Mouse (Mus musculus) hindbrain, postnatal 0 days (tissue): ENCODE data around the gene Aldh1l1. TPM values are rescaled to one million over a fixed set of nuclear protein-coding genes. Genes with fewer than 3 reads are reported as not detected.

Source experiments
- ATAC-seq: fragments of 200-750 bp; cut with Nextera tagmentation; 2 replicates; pipeline ENCODE4 v1.8.0; 2017; ENCODE audit warnings: mild to moderate bottlenecking, moderate TSS enrichment, moderate library complexity
- DNase-seq: peaks from one replicate; pipeline ENCODE4 v3.0.0-alpha.2; 2015; ENCODE audit warnings: low spot score
- H3K27ac ChIP-seq: fragments of 300-500 bp; sonication (generic); 2 replicates; pipeline ENCODE4 v1.5.1; 2014; ENCODE audit warnings: mild to moderate bottlenecking
- H3K27me3 ChIP-seq: fragments of 300-500 bp; sonication (generic); 2 replicates; pipeline ENCODE4 v1.6.1; 2014; ENCODE audit warnings: low read length, mixed read lengths; ENCODE audit not compliant: insufficient read depth
- H3K36me3 ChIP-seq: fragments of 300-500 bp; sonication (generic); 2 replicates; pipeline ENCODE4 v1.6.1; 2014; ENCODE audit warnings: low read length, mixed read lengths; ENCODE audit not compliant: insufficient read depth
- H3K4me1 ChIP-seq: fragments of 300-500 bp; sonication (generic); 2 replicates; pipeline ENCODE4 v1.6.1; 2014; ENCODE audit warnings: antibody characterized with exemption, low read length, mixed read lengths; ENCODE audit not compliant: insufficient read depth
- H3K4me2 ChIP-seq: fragments of 300-500 bp; sonication (generic); 2 replicates; pipeline ENCODE4 v1.6.1; 2014; ENCODE audit warnings: low read depth, mild to moderate bottlenecking, low read length, moderate library complexity, mixed read lengths
- H3K4me3 ChIP-seq: fragments of 300-500 bp; sonication (generic); 2 replicates; pipeline ENCODE4 v1.5.1; 2014; ENCODE audit warnings: low read length
- H3K9ac ChIP-seq: fragments of 300-500 bp; sonication (generic); replicated peaks from 2 replicates; pipeline ENCODE4 v1.6.1; 2014; ENCODE audit warnings: mild to moderate bottlenecking, low read length, moderate library complexity, mixed read lengths
- H3K9me3 ChIP-seq: fragments of 300-500 bp; sonication (generic); 2 replicates; pipeline ENCODE4 v1.6.1; 2016; ENCODE audit warnings: low read length, mixed read lengths
- CTCF ChIP-seq: IDR thresholded peaks from 2 replicates; pipeline ENCODE4 v1.5.1; 2016; ENCODE audit warnings: antibody characterized with exemption, control low read depth, low read depth
- whole genome bisulfite sequencing: fragments of 180-500 bp; shearing (Covaris S2); extraction: QIAGEN DNeasy Blood & Tissue Kit; methylation state at CpG from one replicate; pipeline ENCODE4 v1.1.7; 2014; 5-methylcytosine and 5-hydroxymethylcytosine counted together
- polyA plus RNA-seq: library from polyadenylated mRNA; unstranded; fragments of >200 nt; fragmentation: Nextera tagmentation; extraction: Ambion mirVana; gene quantifications from 2 replicates; pipeline ENCODE4 v1.2.1, GENCODE M21; 2015
- total RNA-seq: library from RNA; depleted of rRNA; stranded (reverse); fragments of >200 nt; gene quantifications from 2 replicates; pipeline ENCODE4 v1.2.3, GENCODE M21; 2014; rRNA removed

The Aldh1l1 gene
- total RNA-seq (168 and 214 TPM in 2 replicates), polyA plus RNA-seq (131 and 145 TPM in 2 replicates)

- ATAC-seq = no peak
- Histone ChIP-seq H3K27ac (no peak within 1 kb of the TSS), H3K4me2 (no peak within 1 kb of the TSS), H3K9ac (no peak within 1 kb of the TSS), H3K27me3 (no peaks in the 10 kb centered on the region), H3K4me1 (no peaks in the 10 kb centered on the region), H3K36me3 (no peaks in the 10 kb centered on the region), H3K9me3 (no peaks in the 10 kb centered on the region), H3K4me3 (no peak within 1 kb of the TSS)
- no peak for TF ChIP-seq CTCF
- no peak for DNase-seq
- 87% methylated on average over 12 of the region's 12 CpGs for WGBS
Observed at GRCm38 (mm10) chr6:90486176-90486921, at the start of gene Aldh1l1. Gene Aldh1l1 (plus strand): TSS chr6:90486427.

GRCm38 (mm10) chr6:90437041-90437440 lies 49.2 kb upstream of the Aldh1l1 start:
- no peaks in the 10 kb centered on the region for H3K4me1 ChIP-seq
- TF ChIP-seq CTCF = no peak
- H3K9ac ChIP-seq = no peak overlapping the region
- ATAC-seq (no peak), DNase-seq (no peak)
- no peak overlapping the region for H3K27ac ChIP-seq
- no peak overlapping the region for H3K4me2 ChIP-seq
- no peaks in the 10 kb centered on the region for H3K9me3 ChIP-seq
- WGBS = 92% methylated on average over 3 of the region's 3 CpGs
- no peaks in the 10 kb centered on the region for H3K27me3 ChIP-seq
- H3K36me3 ChIP-seq = no peaks in the 10 kb centered on the region
- no peak overlapping the region for H3K4me3 ChIP-seq

GRCm38 (mm10) chr6:90446883-90447282 lies 39.3 kb upstream of the Aldh1l1 start:
- peak overlapping the region; percentile 65 for H3K27ac ChIP-seq
- H3K4me3 ChIP-seq = no peak overlapping the region
- H3K4me1 ChIP-seq = 0 out of 2 replicates have a peak, but pooled peaks cover 4% of the 10 kb centered on the region
- TF ChIP-seq CTCF = no peak
- H3K9me3 ChIP-seq = no peaks in the 10 kb centered on the region
- H3K36me3 ChIP-seq = no peaks in the 10 kb centered on the region
- no peak overlapping the region for H3K9ac ChIP-seq
- ATAC-seq (peak; percentile 84), DNase-seq (peak; percentile 82)
- WGBS = 21% methylated on average over 4 of the region's 4 CpGs
- no peak overlapping the region for H3K4me2 ChIP-seq
- H3K27me3 ChIP-seq = no peaks in the 10 kb centered on the region

GRCm38 (mm10) chr6:90450179-90450578 lies 36.0 kb upstream of the Aldh1l1 start:
- H3K9me3 ChIP-seq = no peaks in the 10 kb centered on the region
- 27% methylated on average over 7 of the region's 7 CpGs for WGBS
- TF ChIP-seq CTCF = peak; percentile 78
- 0 out of 2 replicates have a peak, but pooled peaks cover 4% of the 10 kb centered on the region for H3K4me1 ChIP-seq
- DNase-seq (peak; percentile 82), ATAC-seq (0 out of 2 replicates have a peak, but pooled peaks have one; percentile 39)
- no peaks in the 10 kb centered on the region for H3K27me3 ChIP-seq
- no peak overlapping the region for H3K9ac ChIP-seq
- H3K4me3 ChIP-seq = no peak overlapping the region
- H3K27ac ChIP-seq = peak overlapping the region; percentile 54; the same call in 1 of the 2 replicates
- H3K36me3 ChIP-seq = no peaks in the 10 kb centered on the region
- H3K4me2 ChIP-seq = no peak overlapping the region

GRCm38 (mm10) chr6:90450697-90451096 lies 35.5 kb upstream of the Aldh1l1 start:
- Histone ChIP-seq H3K9ac (no peak overlapping the region), H3K27me3 (no peaks in the 10 kb centered on the region), H3K4me3 (no peak overlapping the region), H3K36me3 (no peaks in the 10 kb centered on the region), H3K27ac (peak overlapping the region; percentile 54), H3K4me1 (0 out of 2 replicates have a peak, but pooled peaks cover 4% of the 10 kb centered on the region), H3K9me3 (no peaks in the 10 kb centered on the region), H3K4me2 (no peak overlapping the region)
- ATAC-seq = peak; percentile 82
- peak; percentile 70 for DNase-seq
- WGBS = 50% methylated on average over 5 of the region's 5 CpGs
- no peak for TF ChIP-seq CTCF

- Histone ChIP-seq H3K9me3 (no peaks in the 10 kb centered on the region), H3K27ac (peak overlapping the region; percentile 54; the same call in 1 of the 2 replicates), H3K4me2 (no peak overlapping the region), H3K4me3 (no peak overlapping the region), H3K4me1 (0 out of 2 replicates have a peak, but pooled peaks cover 4% of the 10 kb centered on the region), H3K9ac (no peak overlapping the region), H3K36me3 (no peaks in the 10 kb centered on the region), H3K27me3 (no peaks in the 10 kb centered on the region)
- no peak for TF ChIP-seq CTCF
- no peak for ATAC-seq
- 87% methylated on average over 5 of the region's 5 CpGs for WGBS
- no peak for DNase-seq
Observed at GRCm38 (mm10) chr6:90451512-90451911, 34.7 kb upstream of the Aldh1l1 start.

- Histone ChIP-seq H3K27me3 (no peaks in the 10 kb centered on the region), H3K36me3 (no peaks in the 10 kb centered on the region), H3K9ac (no peak overlapping the region), H3K4me3 (no peak overlapping the region), H3K4me1 (no peaks in the 10 kb centered on the region), H3K27ac (no peak overlapping the region), H3K9me3 (no peaks in the 10 kb centered on the region), H3K4me2 (no peak overlapping the region)
- ATAC-seq = no peak
- no peak for DNase-seq
- TF ChIP-seq CTCF = no peak
Observed at GRCm38 (mm10) chr6:90452603-90453002, 33.6 kb upstream of the Aldh1l1 start.
